Mouse (Mus musculus) embryo, embryonic 11 days (tissue): ENCODE data around the gene Vmn1r206.
"Not testable (repeated sequence)": the region's sequence is repeated elsewhere in the genome, so short reads cannot be mapped to it uniquely, and the experiment has no call there.

Source experiments
- DNase-seq: peaks from one replicate; pipeline ENCODE4 v3.0.0-alpha.2; 2015

Vmn1r206 gene

DNA sequence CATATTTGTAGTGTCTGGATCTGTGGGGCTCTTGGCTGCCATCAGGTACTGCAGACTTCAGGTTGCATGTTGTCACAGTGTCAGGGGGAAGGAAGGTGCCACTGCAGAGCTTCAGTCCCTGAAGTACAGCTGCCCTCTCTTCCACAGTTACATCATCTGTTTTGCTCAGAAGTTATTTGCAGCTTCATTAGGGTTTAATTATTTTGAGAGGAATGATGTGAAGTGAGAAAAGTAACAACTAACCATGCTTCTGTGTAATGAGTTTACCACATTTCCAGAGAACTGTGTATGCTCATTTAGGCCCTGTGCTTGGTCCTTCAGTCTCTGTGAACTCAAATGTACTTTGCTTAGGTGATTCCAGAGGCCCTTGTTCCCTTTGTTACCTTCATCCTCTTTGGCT is at the start of gene Vmn1r206:
TSS of gene Vmn1r206 (minus strand) at position 101 of the 400 bp plus-strand sequence.
- DNase-seq, result not testable (repeated sequence)

DNA sequence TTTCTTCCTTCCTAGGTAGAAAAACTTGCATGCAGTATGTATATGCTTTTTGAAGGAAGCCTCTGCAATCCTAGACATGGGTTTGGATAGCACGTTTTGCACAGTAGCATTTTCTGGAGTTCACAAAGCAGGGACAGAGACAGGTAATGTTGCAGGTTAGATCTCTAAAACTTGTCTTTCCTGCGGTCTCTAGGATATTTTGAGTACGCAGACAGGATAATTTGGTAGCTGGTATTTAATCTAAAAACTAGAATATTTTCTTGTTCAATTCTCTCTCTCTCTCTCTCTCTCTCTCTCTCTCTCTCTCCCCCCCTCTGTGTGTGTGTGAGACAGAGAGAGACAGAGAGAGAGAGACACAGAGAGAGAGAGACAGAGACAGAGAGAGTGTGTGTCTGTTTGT is 31.2 kb downstream of the Vmn1r206 start, which contains the start of gene Vmn1r205:
TSS of gene Vmn1r205 (minus strand) at position 101 of the 400 bp plus-strand sequence.
- DNase-seq, result no peak

DNA sequence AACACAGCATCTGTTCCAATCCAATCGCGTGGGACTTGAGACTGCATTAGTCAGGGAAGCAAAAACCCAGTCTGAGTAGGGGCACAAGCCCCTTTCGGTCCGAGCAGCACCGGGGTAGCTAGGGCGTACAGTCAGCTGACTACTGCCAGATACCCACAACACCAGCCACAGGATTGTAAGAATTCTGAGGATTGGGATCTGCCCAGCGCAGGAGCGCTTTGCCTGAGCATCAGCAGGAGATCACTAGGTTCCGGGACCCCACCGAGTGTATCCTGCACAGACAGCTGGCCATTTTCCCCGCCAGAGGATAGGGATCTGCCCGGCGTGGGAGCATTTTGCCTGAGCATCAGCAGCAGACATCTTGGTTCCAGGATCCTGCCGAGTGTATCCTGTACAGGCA is 40.7 kb downstream of the Vmn1r206 start:
- DNase-seq, result not testable (repeated sequence)

DNA sequence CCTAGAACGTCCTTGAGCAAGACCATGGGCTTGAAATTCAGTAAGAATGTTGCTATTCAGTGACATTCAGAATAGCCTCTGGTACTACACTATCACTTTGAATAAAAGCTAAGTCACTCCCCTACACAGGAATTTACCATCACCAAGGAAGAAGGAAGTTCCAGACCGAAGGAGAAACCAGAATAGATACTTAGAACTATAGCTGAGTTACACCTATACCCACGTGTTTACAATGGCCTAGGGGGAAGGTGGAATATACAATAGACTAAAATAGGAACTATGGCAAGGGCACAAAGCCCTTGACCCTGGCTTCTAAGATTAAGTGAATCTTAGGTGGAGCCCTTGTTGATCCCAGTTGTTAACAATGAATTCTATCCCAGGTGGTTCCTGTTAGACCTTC is 49.1 kb downstream of the Vmn1r206 start:
- not testable (repeated sequence) for DNase-seq
